Mouse (Mus musculus) neural tube, embryonic 15.5 days (tissue): Measurements from ENCODE around the gene St3gal3. TPM values are rescaled to one million over a fixed set of nuclear protein-coding genes. Genes with fewer than 3 reads are reported as not detected.

ENCODE experiments used
- ATAC-seq: fragments of 200-750 bp; cut with Nextera tagmentation; 2 replicates; pipeline ENCODE4 v1.8.0; 2017; ENCODE audit warnings: mild to moderate bottlenecking, moderate TSS enrichment, moderate library complexity; ENCODE audit not compliant: low FRiP score
- H3K27ac ChIP-seq: fragments of 300-500 bp; sonication (generic); replicated peaks from 2 replicates; pipeline ENCODE4 v1.5.1; 2015; ENCODE audit warnings: mild to moderate bottlenecking, inconsistent platforms
- H3K27me3 ChIP-seq: fragments of 300-500 bp; sonication (generic); replicated peaks from 2 replicates; pipeline ENCODE4 v1.6.1; 2015; ENCODE audit warnings: inconsistent platforms
- H3K36me3 ChIP-seq: fragments of 300-500 bp; sonication (generic); 2 replicates; pipeline ENCODE4 v1.6.1; 2015; ENCODE audit warnings: inconsistent platforms
- H3K4me1 ChIP-seq: fragments of 300-500 bp; sonication (generic); 2 replicates; pipeline ENCODE4 v1.6.1; 2015; ENCODE audit warnings: inconsistent platforms
- H3K4me2 ChIP-seq: fragments of 300-500 bp; sonication (generic); 2 replicates; pipeline ENCODE4 v1.6.1; 2015; ENCODE audit warnings: inconsistent platforms, mild to moderate bottlenecking, moderate library complexity
- H3K4me3 ChIP-seq: fragments of 300-500 bp; sonication (generic); replicated peaks from 2 replicates; pipeline ENCODE4 v1.5.1; 2015; ENCODE audit warnings: mild to moderate bottlenecking, inconsistent platforms
- H3K9ac ChIP-seq: fragments of 300-500 bp; sonication (generic); replicated peaks from 2 replicates; pipeline ENCODE4 v1.6.1; 2015; ENCODE audit warnings: mild to moderate bottlenecking, inconsistent platforms
- H3K9me3 ChIP-seq: fragments of 300-500 bp; sonication (generic); replicated peaks from 2 replicates; pipeline ENCODE4 v1.6.1; 2016; ENCODE audit warnings: inconsistent platforms
- WGBS: fragments of 180-500 bp; shearing (Covaris S2); methylation state at CpG from one replicate; pipeline ENCODE4 v1.1.7; 2015; ENCODE audit warnings: mixed read lengths; 5-methylcytosine and 5-hydroxymethylcytosine counted together
- polyA plus RNA-seq: library from polyadenylated mRNA; unstranded; fragments of >200 nt; fragmentation: Nextera tagmentation; extraction: Ambion mirVana; gene quantifications from 2 replicates; pipeline ENCODE4 v1.2.1, GENCODE M21; 2015

St3gal3 gene
- polyA plus RNA-seq, 1 experiment from 2014 or later: 18.3 TPM

GRCm38 (mm10) chr4:118030330-118030729 is 104.4 kb downstream of the St3gal3 start:
- H3K27me3 ChIP-seq: no peaks in the 10 kb centered on the region
- H3K36me3 ChIP-seq: no peaks in the 10 kb centered on the region
- H3K4me1 ChIP-seq: peaks cover 11% of the 10 kb centered on the region; the same call in 1 of the 2 replicates
- ATAC-seq: no peak
- H3K27ac ChIP-seq: no peak overlapping the region
- 45% methylated on average over 5 of the region's 5 CpGs for WGBS
- H3K4me2 ChIP-seq: no peak overlapping the region
- H3K9me3 ChIP-seq: no peaks in the 10 kb centered on the region
- H3K4me3 ChIP-seq: no peak overlapping the region
- no peak overlapping the region for H3K9ac ChIP-seq

- H3K9me3 ChIP-seq: no peaks in the 10 kb centered on the region
- no peak overlapping the region for H3K9ac ChIP-seq
- H3K4me1 ChIP-seq: peaks cover 11% of the 10 kb centered on the region; the same call in 1 of the 2 replicates
- no peak overlapping the region for H3K27ac ChIP-seq
- no peak overlapping the region for H3K4me3 ChIP-seq
- H3K36me3 ChIP-seq: no peaks in the 10 kb centered on the region
- no peaks in the 10 kb centered on the region for H3K27me3 ChIP-seq
- ATAC-seq: no peak
- 20% methylated on average over 6 of the region's 6 CpGs for WGBS
- H3K4me2 ChIP-seq: no peak overlapping the region
Observed at GRCm38 (mm10) chr4:118029892-118030291, 104.8 kb downstream of the St3gal3 start.

DNA sequence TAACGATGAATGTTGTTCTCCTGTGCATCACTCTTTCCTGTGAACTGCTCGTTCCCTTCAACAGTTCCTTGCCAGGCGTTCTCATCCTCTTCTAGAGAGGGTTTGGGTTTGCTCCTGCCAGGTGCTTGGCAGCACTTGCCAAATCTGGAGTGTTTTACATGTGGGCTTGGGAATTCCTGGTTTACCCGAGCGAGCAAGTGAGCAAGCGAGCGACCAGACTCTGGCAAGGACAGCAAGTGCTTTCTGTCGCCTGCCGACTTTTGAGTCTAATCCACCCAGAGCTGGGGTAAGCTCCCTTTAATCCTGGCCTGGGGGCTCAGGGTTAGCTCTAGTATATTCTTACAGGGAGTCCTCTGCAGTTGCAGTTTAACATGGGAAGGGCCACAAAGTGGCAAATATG is 105.7 kb downstream of the St3gal3 start:
- Histone ChIP-seq H3K27me3 (no peaks in the 10 kb centered on the region), H3K4me3 (no peak overlapping the region), H3K36me3 (no peaks in the 10 kb centered on the region), H3K27ac (no peak overlapping the region), H3K4me1 (peaks cover 11% of the 10 kb centered on the region; the same call in 1 of the 2 replicates), H3K9me3 (no peaks in the 10 kb centered on the region), H3K9ac (no peak overlapping the region), H3K4me2 (no peak overlapping the region)
- 78% methylated on average over 9 of the region's 9 CpGs for WGBS
- no peak for ATAC-seq

GRCm38 (mm10) chr4:118025931-118026330 is 108.8 kb downstream of the St3gal3 start:
- Histone ChIP-seq H3K27me3 (no peaks in the 10 kb centered on the region), H3K36me3 (no peaks in the 10 kb centered on the region), H3K4me3 (no peak overlapping the region), H3K27ac (no peak overlapping the region), H3K4me2 (no peak overlapping the region), H3K9me3 (no peaks in the 10 kb centered on the region), H3K9ac (no peak overlapping the region), H3K4me1 (peaks cover 7% of the 10 kb centered on the region; the same call in 1 of the 2 replicates)
- WGBS: 90% methylated on average over 7 of the region's 7 CpGs
- no peak for ATAC-seq

GRCm38 (mm10) chr4:118025381-118025780 is 109.3 kb downstream of the St3gal3 start:
- no peaks in the 10 kb centered on the region for H3K36me3 ChIP-seq
- H3K9me3 ChIP-seq: no peaks in the 10 kb centered on the region
- WGBS: 92% methylated on average over 7 of the region's 7 CpGs
- H3K4me2 ChIP-seq: no peak overlapping the region
- no peaks in the 10 kb centered on the region for H3K27me3 ChIP-seq
- H3K4me3 ChIP-seq: no peak overlapping the region
- peaks cover 6% of the 10 kb centered on the region; the same call in 1 of the 2 replicates for H3K4me1 ChIP-seq
- no peak overlapping the region for H3K27ac ChIP-seq
- no peak for ATAC-seq
- no peak overlapping the region for H3K9ac ChIP-seq

- no peak for ATAC-seq
- WGBS: 90% methylated on average over 3 of the region's 3 CpGs
Observed at GRCm38 (mm10) chr4:118022811-118023210, 111.9 kb downstream of the St3gal3 start.

DNA sequence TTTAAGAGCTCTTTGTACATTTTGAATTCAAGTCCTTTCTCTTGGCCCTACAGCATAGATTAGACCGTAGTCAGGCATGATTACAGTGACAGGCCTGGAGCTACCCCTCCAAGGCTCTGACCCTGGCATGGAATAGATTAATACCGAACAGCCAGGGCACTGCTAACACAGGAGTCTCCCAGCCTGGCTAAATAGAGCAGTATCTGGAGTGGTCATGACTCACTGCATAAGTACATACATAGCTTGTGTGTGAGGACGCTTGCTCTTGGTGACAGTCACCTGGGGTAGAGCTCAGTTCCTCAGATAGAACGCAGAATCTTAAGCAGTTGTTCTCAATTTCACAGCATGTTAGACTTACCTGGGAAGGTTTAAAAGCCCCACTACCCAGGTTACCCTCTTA is 112.3 kb downstream of the St3gal3 start:
- Histone ChIP-seq H3K9ac (no peak overlapping the region), H3K9me3 (no peaks in the 10 kb centered on the region), H3K36me3 (no peaks in the 10 kb centered on the region), H3K4me1 (0 out of 2 replicates have a peak, but pooled peaks cover 5% of the 10 kb centered on the region), H3K4me3 (no peak overlapping the region), H3K4me2 (no peak overlapping the region), H3K27ac (no peak overlapping the region), H3K27me3 (no peaks in the 10 kb centered on the region)
- 93% methylated on average over 4 of the region's 4 CpGs for WGBS
- ATAC-seq: no peak

More at GRCm38 (mm10) chr4:118022811-118023210, 111.9 kb downstream of the St3gal3 start:
- no peak overlapping the region for H3K4me3 ChIP-seq
- H3K36me3 ChIP-seq: no peaks in the 10 kb centered on the region
- H3K4me2 ChIP-seq: no peak overlapping the region
- no peak overlapping the region for H3K9ac ChIP-seq
- no peak overlapping the region for H3K27ac ChIP-seq
- 0 out of 2 replicates have a peak, but pooled peaks cover 5% of the 10 kb centered on the region for H3K4me1 ChIP-seq
- H3K9me3 ChIP-seq: no peaks in the 10 kb centered on the region
- H3K27me3 ChIP-seq: no peaks in the 10 kb centered on the region

GRCm38 (mm10) chr4:118019640-118020039 is 115.1 kb downstream of the St3gal3 start:
- Histone ChIP-seq H3K4me2 (no peak overlapping the region), H3K9me3 (no peaks in the 10 kb centered on the region), H3K27me3 (no peaks in the 10 kb centered on the region), H3K4me1 (peaks cover 22% of the 10 kb centered on the region), H3K9ac (no peak overlapping the region), H3K4me3 (no peak overlapping the region), H3K36me3 (no peaks in the 10 kb centered on the region), H3K27ac (no peak overlapping the region)
- WGBS: 65% methylated on average over 8 of the region's 8 CpGs
- no peak for ATAC-seq

DNA sequence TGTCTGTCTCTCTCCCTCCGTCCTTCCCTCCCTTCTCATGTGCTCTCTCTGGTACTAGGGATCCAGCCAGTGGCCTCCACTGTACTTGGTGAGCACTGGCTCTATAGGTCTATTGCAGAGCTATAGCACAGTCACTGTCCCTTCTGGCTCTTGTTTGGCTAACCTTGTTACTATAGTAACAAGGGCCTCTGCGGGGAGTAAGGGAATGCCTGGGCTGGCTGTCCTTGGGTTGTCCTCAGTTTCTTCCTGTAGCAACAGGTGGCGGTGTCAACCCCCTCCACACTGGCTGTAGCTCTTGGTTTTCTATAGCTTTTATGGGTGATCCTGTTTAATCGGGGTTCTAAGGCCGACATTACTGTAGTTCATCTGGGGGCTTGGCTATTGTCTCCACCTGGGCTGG is 115.5 kb downstream of the St3gal3 start:
- ATAC-seq: no peak
- no peak overlapping the region for H3K9ac ChIP-seq
- no peaks in the 10 kb centered on the region for H3K36me3 ChIP-seq
- H3K4me2 ChIP-seq: no peak overlapping the region
- H3K9me3 ChIP-seq: no peaks in the 10 kb centered on the region
- no peak overlapping the region for H3K4me3 ChIP-seq
- no peaks in the 10 kb centered on the region for H3K27me3 ChIP-seq
- H3K27ac ChIP-seq: no peak overlapping the region
- WGBS: 58% methylated on average over 5 of the region's 5 CpGs
- H3K4me1 ChIP-seq: peaks cover 22% of the 10 kb centered on the region

GRCm38 (mm10) chr4:118017021-118017805 is 117.5 kb downstream of the St3gal3 start:
- no peak overlapping the region for H3K4me2 ChIP-seq
- no peak overlapping the region for H3K4me3 ChIP-seq
- no peaks in the 10 kb centered on the region for H3K9me3 ChIP-seq
- ATAC-seq: no peak; the same call in 1 of the 2 replicates
- peaks cover 22% of the 10 kb centered on the region for H3K4me1 ChIP-seq
- H3K9ac ChIP-seq: no peak overlapping the region
- 0 out of 2 replicates have a peak overlapping the region, but pooled peaks have one; percentile 9 for H3K27ac ChIP-seq
- no peaks in the 10 kb centered on the region for H3K27me3 ChIP-seq
- WGBS: 46% methylated on average over 16 of the region's 16 CpGs
- H3K36me3 ChIP-seq: 0 out of 2 replicates have a peak, but pooled peaks cover 5% of the 10 kb centered on the region

DNA sequence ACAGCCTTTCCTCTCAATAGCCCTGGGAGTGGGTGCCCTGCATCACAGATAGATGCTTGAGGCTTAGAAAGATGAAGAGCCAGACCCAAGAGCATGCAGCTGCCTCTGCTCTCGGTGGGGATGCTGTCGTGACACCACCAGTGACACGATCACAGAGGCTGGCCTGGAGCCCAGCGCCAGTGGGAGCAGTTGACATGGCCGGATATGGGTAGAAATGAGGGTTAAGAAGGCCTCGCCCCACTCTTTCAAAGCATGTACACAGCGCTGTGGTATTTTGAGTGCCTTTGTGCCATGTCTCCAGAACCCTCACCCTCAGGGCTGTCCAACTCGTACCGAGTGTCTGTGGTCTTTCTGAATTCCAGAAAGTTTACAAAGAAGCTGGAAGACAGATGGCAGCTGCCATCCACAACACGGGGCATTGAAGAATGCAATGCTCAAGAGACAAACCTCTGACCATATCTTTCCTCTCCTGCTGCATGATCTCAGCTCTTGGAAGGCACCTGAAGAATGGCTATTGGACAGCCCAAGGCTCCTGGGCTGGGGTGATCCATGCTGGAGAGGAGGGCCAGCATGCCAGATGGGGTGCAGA is 118.3 kb downstream of the St3gal3 start:
- no peak for ATAC-seq
- Histone ChIP-seq H3K36me3 (0 out of 2 replicates have a peak, but pooled peaks cover 5% of the 10 kb centered on the region), H3K4me2 (no peak overlapping the region), H3K27ac (no peak overlapping the region), H3K9ac (no peak overlapping the region), H3K9me3 (no peaks in the 10 kb centered on the region), H3K4me3 (no peak overlapping the region), H3K27me3 (no peaks in the 10 kb centered on the region), H3K4me1 (peaks cover 22% of the 10 kb centered on the region)
- WGBS: 57% methylated on average over 10 of the region's 10 CpGs

DNA sequence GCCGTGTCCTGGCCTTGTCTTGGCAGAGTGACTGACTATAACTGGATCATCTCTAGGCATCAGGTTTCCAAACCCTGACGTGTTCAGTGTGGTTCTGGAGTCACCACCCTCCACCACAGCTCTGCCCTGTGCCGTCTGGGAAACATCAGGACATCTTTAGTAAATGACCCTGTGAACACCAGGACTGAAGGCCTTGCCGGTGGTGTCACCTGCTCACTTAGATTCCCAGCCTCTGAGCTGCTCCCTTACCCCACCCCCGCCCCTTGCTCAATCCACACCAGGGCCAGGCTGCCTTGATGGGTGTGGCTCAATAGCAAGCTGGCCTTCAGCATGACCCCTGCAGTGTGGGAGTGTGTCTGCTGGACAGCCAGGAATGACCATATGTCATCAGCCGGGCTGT is 119.1 kb downstream of the St3gal3 start:
- no peak for ATAC-seq
- 0 out of 2 replicates have a peak, but pooled peaks cover 5% of the 10 kb centered on the region for H3K36me3 ChIP-seq
- WGBS: 41% methylated on average over 6 of the region's 6 CpGs
- no peak overlapping the region for H3K27ac ChIP-seq
- H3K9me3 ChIP-seq: no peaks in the 10 kb centered on the region
- no peak overlapping the region for H3K4me2 ChIP-seq
- no peaks in the 10 kb centered on the region for H3K27me3 ChIP-seq
- no peak overlapping the region for H3K9ac ChIP-seq
- peaks cover 22% of the 10 kb centered on the region for H3K4me1 ChIP-seq
- no peak overlapping the region for H3K4me3 ChIP-seq
